Mouse (Mus musculus): ENCODE results near the gene Tas1r3. TPM values are rescaled to one million over a fixed set of nuclear protein-coding genes. Genes with fewer than 3 reads are reported as not detected.

Gene Tas1r3
- polyA plus RNA-seq, 1 experiment = 1.3 TPM

- DNase-seq (ENCODE audit: low read depth, low spot score) = no peak
- WGBS = 1% methylated on average over 69 of the region's 69 CpGs
Measured at GRCm38 (mm10) chr4:155847591-155848352, 15.4 kb downstream of the Tas1r3 start.

- peak; percentile 46 for DNase-seq (ENCODE audit: low read depth, low spot score)
- 3% methylated on average over 65 of the region's 65 CpGs for WGBS
Measured at GRCm38 (mm10) chr4:155846871-155847578, 16.1 kb downstream of the Tas1r3 start, which contains the start of gene Dvl1. Dvl1 (plus strand) TSS chr4:155847402.

GRCm38 (mm10) chr4:155843231-155843630 lies 19.9 kb downstream of the Tas1r3 start:
- WGBS = 43% methylated on average over 5 of the region's 5 CpGs
- no peak for DNase-seq (ENCODE audit: low read depth, low spot score)

- 40% methylated on average over 38 of the region's 38 CpGs for WGBS
- no peak for DNase-seq (ENCODE audit: low read depth, low spot score)
Measured at GRCm38 (mm10) chr4:155841651-155842270, 21.4 kb downstream of the Tas1r3 start.

GRCm38 (mm10) chr4:155841003-155841454 lies 22.1 kb downstream of the Tas1r3 start:
- DNase-seq (ENCODE audit: low read depth, low spot score) = no peak
- WGBS = under 1% methylated on average over 32 of the region's 32 CpGs

GRCm38 (mm10) chr4:155840076-155841002 lies 22.8 kb downstream of the Tas1r3 start:
- DNase-seq (ENCODE audit: low read depth, low spot score) = no peak
- WGBS = 18% methylated on average over 8 of the region's 8 CpGs

- DNase-seq (ENCODE audit: low read depth, low spot score) = no peak
- 50% methylated on average over 16 of the region's 16 CpGs for WGBS
Measured at GRCm38 (mm10) chr4:155839483-155839910, 23.7 kb downstream of the Tas1r3 start, which contains the start of gene Mxra8. Mxra8 (plus strand) TSS chr4:155839680.

- 59% methylated on average over 8 of the region's 8 CpGs for WGBS
- DNase-seq (ENCODE audit: low read depth, low spot score) = no peak
Measured at GRCm38 (mm10) chr4:155838187-155839153, 24.7 kb downstream of the Tas1r3 start.

GRCm38 (mm10) chr4:155837404-155838010 lies 25.7 kb downstream of the Tas1r3 start:
- WGBS = 45% methylated on average over 11 of the region's 11 CpGs
- no peak for DNase-seq (ENCODE audit: low read depth, low spot score)

GRCm38 (mm10) chr4:155833836-155834235 lies 29.3 kb downstream of the Tas1r3 start:
- 17% methylated on average over 2 of the region's 2 CpGs for WGBS
- no peak for DNase-seq (ENCODE audit: low read depth, low spot score)

- DNase-seq (ENCODE audit: low read depth, low spot score) = no peak
- 78% methylated on average over 4 of the region's 4 CpGs for WGBS
Measured at GRCm38 (mm10) chr4:155833234-155833633, 29.9 kb downstream of the Tas1r3 start.

- DNase-seq (ENCODE audit: low read depth, low spot score) = no peak
- 36% methylated on average over 10 of the region's 10 CpGs for WGBS
Measured at GRCm38 (mm10) chr4:155832321-155832720, 30.8 kb downstream of the Tas1r3 start.

- WGBS = under 1% methylated on average over 25 of the region's 25 CpGs
- DNase-seq (ENCODE audit: low read depth, low spot score) = no peak
Measured at GRCm38 (mm10) chr4:155831831-155832230, 31.3 kb downstream of the Tas1r3 start.

GRCm38 (mm10) chr4:155831205-155831766 lies 31.9 kb downstream of the Tas1r3 start, which contains the start of gene Aurkaip1:
Aurkaip1 (plus strand) TSS chr4:155831272.
- under 1% methylated on average over 49 of the region's 49 CpGs for WGBS
- peak; percentile 71 for DNase-seq (ENCODE audit: low read depth, low spot score)

- WGBS = 42% methylated on average over 8 of the region's 8 CpGs
- DNase-seq (ENCODE audit: low read depth, low spot score) = no peak
Measured at GRCm38 (mm10) chr4:155830596-155830995, 32.6 kb downstream of the Tas1r3 start.

- WGBS = 90% methylated on average over 4 of the region's 4 CpGs
- no peak for DNase-seq (ENCODE audit: low read depth, low spot score)
Measured at GRCm38 (mm10) chr4:155829866-155830265, 33.3 kb downstream of the Tas1r3 start.

GRCm38 (mm10) chr4:155823443-155823842 lies 39.7 kb downstream of the Tas1r3 start:
- no peak for DNase-seq (ENCODE audit: low read depth, low spot score)
- 93% methylated on average over 16 of the region's 16 CpGs for WGBS

All from large intestine, adult 2 months (tissue).